Mouse (Mus musculus): Measurements from ENCODE around the gene Art5. TPM values are rescaled to one million over a fixed set of nuclear protein-coding genes. Genes with fewer than 3 reads are reported as not detected.

Art5 gene
- total RNA-seq (2018; cell fraction: chromatin; rRNA removed) = not detected
- not detected for total RNA-seq (2018; cell fraction: cytosol; rRNA removed)
- total RNA-seq (2018; cell fraction: nucleus; rRNA removed) = under 1 TPM in 1 of 26 experiments, not detected in 25; 0.39 TPM
- polyA plus RNA-seq (2018) = not detected in 3 replicates

GRCm38 (mm10) chr7:102109171-102109570 lies at the start of gene Art5:
Gene Art5, minus strand, starts transcription at chr7:102109489.
- H3K4me3 ChIP-seq (ENCODE audit: inconsistent target) = no peak within 1 kb of the TSS
- no peak within 1 kb of the TSS for H3K27ac ChIP-seq
- no peaks in the 10 kb centered on the region for H3K79me2 ChIP-seq (ENCODE audit: inconsistent target)
- 86% methylated on average over 7 of the region's 7 CpGs for WGBS (ENCODE audit: missing documents)
- H3K36me3 ChIP-seq (ENCODE audit: inconsistent target) = no peaks in the 10 kb centered on the region

DNA sequence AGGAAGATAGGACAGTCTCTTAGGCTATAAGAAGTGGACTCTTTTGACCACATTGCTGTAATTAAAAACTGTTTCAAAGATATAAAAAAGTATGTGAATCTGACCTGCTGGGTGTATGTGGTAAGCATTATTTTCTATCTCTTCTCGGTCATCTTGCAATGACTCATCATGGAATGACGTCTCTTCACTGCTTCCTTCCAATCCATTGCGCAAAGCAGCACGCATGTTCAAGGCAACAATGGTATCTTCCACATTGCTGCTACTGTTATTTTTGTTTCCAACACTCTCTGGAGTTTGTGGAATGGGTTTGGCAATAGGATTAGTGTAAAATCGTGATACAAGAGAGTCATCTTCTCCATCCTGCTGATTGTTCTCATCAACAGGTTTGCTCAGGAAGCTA lies 44.4 kb upstream of the Art5 start:
- H3K4me3 ChIP-seq (ENCODE audit: inconsistent target) = no peak overlapping the region
- H3K27ac ChIP-seq = 0 out of 2 replicates have a peak overlapping the region, but pooled peaks have one; percentile 17
- peaks cover 41% of the 10 kb centered on the region; the same call in 1 of the 2 replicates for H3K36me3 ChIP-seq (ENCODE audit: inconsistent target)
- WGBS (ENCODE audit: missing documents) = 44% methylated on average over 5 of the region's 5 CpGs
- H3K79me2 ChIP-seq (ENCODE audit: inconsistent target) = no peaks in the 10 kb centered on the region

DNA sequence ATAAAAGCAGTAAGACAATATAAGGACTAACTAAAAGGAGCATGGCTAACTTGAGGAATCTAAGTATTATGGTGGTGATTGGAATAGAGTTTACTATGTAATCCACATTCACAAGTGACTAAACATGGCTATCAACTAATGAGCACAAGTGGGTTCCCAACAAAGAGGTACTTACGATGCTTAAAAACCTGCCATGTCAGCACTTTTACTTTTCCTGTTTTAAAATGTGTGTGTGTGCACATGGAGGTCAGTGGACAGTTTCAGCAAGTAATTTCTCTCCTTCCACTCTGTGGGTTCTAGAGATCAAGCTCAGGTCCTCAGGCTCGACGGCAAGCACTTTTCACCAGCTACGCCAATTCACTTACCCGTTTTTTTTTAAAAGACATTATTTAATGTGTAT lies 28.6 kb upstream of the Art5 start:
- Histone ChIP-seq H3K36me3 (ENCODE audit: inconsistent target) (peaks cover 66% of the 10 kb centered on the region), H3K27ac (no peak overlapping the region), H3K79me2 (ENCODE audit: inconsistent target) (no peaks in the 10 kb centered on the region), H3K4me3 (ENCODE audit: inconsistent target) (no peak overlapping the region)
- 93% methylated on average over 3 of the region's 5 CpGs for WGBS (ENCODE audit: missing documents)

GRCm38 (mm10) chr7:102137464-102137863 lies 28.2 kb upstream of the Art5 start:
- Histone ChIP-seq H3K79me2 (ENCODE audit: inconsistent target) (no peaks in the 10 kb centered on the region), H3K36me3 (ENCODE audit: inconsistent target) (peaks cover 70% of the 10 kb centered on the region), H3K4me3 (ENCODE audit: inconsistent target) (no peak overlapping the region), H3K27ac (no peak overlapping the region)
- whole genome bisulfite sequencing (ENCODE audit: missing documents) = 87% methylated on average over 1 of the region's 1 CpGs

- WGBS (ENCODE audit: missing documents) = 75% methylated on average over 4 of the region's 4 CpGs
- H3K79me2 ChIP-seq (ENCODE audit: inconsistent target) = no peaks in the 10 kb centered on the region
- H3K36me3 ChIP-seq (ENCODE audit: inconsistent target) = peaks cover 79% of the 10 kb centered on the region
- no peak overlapping the region for H3K27ac ChIP-seq
- H3K4me3 ChIP-seq (ENCODE audit: inconsistent target) = no peak overlapping the region
Observed at GRCm38 (mm10) chr7:102132395-102132794, 23.1 kb upstream of the Art5 start.

GRCm38 (mm10) chr7:102120326-102120725 lies 11.0 kb upstream of the Art5 start:
- 97% methylated on average over 10 of the region's 10 CpGs for WGBS (ENCODE audit: missing documents)
- H3K4me3 ChIP-seq (ENCODE audit: inconsistent target) = no peak overlapping the region
- no peak overlapping the region for H3K27ac ChIP-seq
- H3K79me2 ChIP-seq (ENCODE audit: inconsistent target) = no peaks in the 10 kb centered on the region
- H3K36me3 ChIP-seq (ENCODE audit: inconsistent target) = peaks cover 58% of the 10 kb centered on the region

DNA sequence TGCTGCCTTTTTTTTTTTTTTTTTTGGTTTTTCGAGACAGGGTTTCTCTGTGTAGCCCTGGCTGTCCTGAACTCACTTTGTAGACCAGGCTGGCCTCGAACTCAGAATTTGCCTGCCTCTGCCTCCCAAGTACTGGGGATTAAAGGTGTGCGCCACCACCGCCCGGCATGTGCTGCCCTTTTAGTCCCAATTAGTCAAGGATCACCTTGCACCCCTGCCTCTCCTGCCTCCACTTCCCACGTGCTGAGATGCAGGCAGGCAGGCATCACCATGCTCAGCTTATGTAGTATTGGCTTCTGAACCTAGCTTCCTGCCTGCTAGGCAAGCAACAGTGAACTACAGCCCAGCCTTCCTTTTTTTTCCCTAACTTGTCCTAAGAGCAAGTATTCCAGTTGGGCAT lies 8.1 kb upstream of the Art5 start:
- H3K79me2 ChIP-seq (ENCODE audit: inconsistent target) = no peaks in the 10 kb centered on the region
- WGBS (ENCODE audit: missing documents) = 85% methylated on average over 6 of the region's 6 CpGs
- H3K27ac ChIP-seq = no peak overlapping the region
- H3K4me3 ChIP-seq (ENCODE audit: inconsistent target) = no peak overlapping the region
- H3K36me3 ChIP-seq (ENCODE audit: inconsistent target) = peaks cover 29% of the 10 kb centered on the region

- 76% methylated on average over 7 of the region's 7 CpGs for WGBS (ENCODE audit: missing documents)
- no peaks in the 10 kb centered on the region for H3K79me2 ChIP-seq (ENCODE audit: inconsistent target)
- peaks cover 23% of the 10 kb centered on the region for H3K36me3 ChIP-seq (ENCODE audit: inconsistent target)
- H3K27ac ChIP-seq = no peak within 1 kb of the TSS
- no peak within 1 kb of the TSS for H3K4me3 ChIP-seq (ENCODE audit: inconsistent target)
Observed at GRCm38 (mm10) chr7:102116579-102117331, 7.5 kb upstream of the Art5 start, which contains the start of gene Chrna10. Gene Chrna10, minus strand, starts transcription at chr7:102116828.

- WGBS (ENCODE audit: missing documents) = 93% methylated on average over 44 of the region's 45 CpGs
- no peak overlapping the region for H3K4me3 ChIP-seq (ENCODE audit: inconsistent target)
- H3K36me3 ChIP-seq (ENCODE audit: inconsistent target) = no peaks in the 10 kb centered on the region
- no peak overlapping the region for H3K27ac ChIP-seq
- no peaks in the 10 kb centered on the region for H3K79me2 ChIP-seq (ENCODE audit: inconsistent target)
Observed at GRCm38 (mm10) chr7:102113151-102113729, 4.0 kb upstream of the Art5 start.

- Histone ChIP-seq H3K79me2 (ENCODE audit: inconsistent target) (no peaks in the 10 kb centered on the region), H3K4me3 (ENCODE audit: inconsistent target) (no peak overlapping the region), H3K27ac (no peak overlapping the region), H3K36me3 (ENCODE audit: inconsistent target) (no peaks in the 10 kb centered on the region)
- WGBS (ENCODE audit: missing documents) = 88% methylated on average over 4 of the region's 4 CpGs
Observed at GRCm38 (mm10) chr7:102109746-102110145, 457 bp upstream of the Art5 start.

DNA sequence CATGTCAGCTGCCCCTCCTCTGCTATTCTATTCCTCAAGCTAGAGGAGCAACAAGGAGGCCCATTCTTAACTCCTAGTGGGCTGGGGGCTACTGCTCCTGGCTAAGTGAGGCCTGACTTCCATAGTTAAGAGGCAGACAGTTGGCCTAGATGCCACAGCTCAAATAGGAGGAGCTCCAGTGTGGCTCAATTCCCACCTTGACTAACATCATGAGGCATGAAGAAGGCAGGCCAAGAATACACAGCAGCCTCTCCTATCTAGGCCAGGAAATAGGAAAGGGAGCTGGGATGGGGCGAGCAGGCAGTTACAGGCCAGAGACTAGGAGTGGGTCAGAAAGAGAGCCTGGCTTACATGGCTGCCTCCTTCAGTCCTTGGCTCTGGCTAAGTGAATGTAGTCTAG lies 1.1 kb downstream of the Art5 start:
- 100% methylated on average over 1 of the region's 1 CpGs for WGBS (ENCODE audit: missing documents)
- H3K36me3 ChIP-seq (ENCODE audit: inconsistent target) = no peaks in the 10 kb centered on the region
- H3K79me2 ChIP-seq (ENCODE audit: inconsistent target) = no peaks in the 10 kb centered on the region
- H3K27ac ChIP-seq = no peak overlapping the region
- H3K4me3 ChIP-seq (ENCODE audit: inconsistent target) = no peak overlapping the region

GRCm38 (mm10) chr7:102106700-102107141 lies 2.6 kb downstream of the Art5 start:
- WGBS (ENCODE audit: missing documents) = 43% methylated on average over 20 of the region's 23 CpGs
- Histone ChIP-seq H3K4me3 (ENCODE audit: inconsistent target) (no peak overlapping the region), H3K27ac (no peak overlapping the region), H3K36me3 (ENCODE audit: inconsistent target) (no peaks in the 10 kb centered on the region), H3K79me2 (ENCODE audit: inconsistent target) (no peaks in the 10 kb centered on the region)

- WGBS (ENCODE audit: missing documents) = 80% methylated on average over 5 of the region's 5 CpGs
- no peak overlapping the region for H3K27ac ChIP-seq
- H3K4me3 ChIP-seq (ENCODE audit: inconsistent target) = no peak overlapping the region
- H3K79me2 ChIP-seq (ENCODE audit: inconsistent target) = no peaks in the 10 kb centered on the region
- no peaks in the 10 kb centered on the region for H3K36me3 ChIP-seq (ENCODE audit: inconsistent target)
Observed at GRCm38 (mm10) chr7:102104126-102104525, 5.2 kb downstream of the Art5 start.

DNA sequence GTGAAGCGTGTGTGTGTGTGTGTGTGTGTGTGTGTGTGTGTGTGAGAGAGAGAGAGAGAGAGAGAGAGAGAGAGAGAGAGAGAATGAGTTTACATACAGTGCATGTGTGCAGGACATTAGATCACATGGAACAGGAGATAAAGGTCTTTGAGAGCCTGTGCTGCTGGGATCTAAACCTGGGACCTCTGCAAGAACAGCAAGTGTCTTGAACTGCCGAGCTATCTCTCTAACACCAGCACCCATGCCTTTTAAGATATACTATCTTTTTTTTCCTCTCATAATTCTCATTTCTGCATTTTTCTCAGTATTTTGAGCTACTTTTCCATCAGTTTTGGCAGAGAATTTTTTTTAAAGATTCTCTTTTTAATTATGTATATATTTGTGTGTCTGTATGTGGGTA lies 5.7 kb downstream of the Art5 start:
- Histone ChIP-seq H3K79me2 (ENCODE audit: inconsistent target) (no peaks in the 10 kb centered on the region), H3K4me3 (ENCODE audit: inconsistent target) (no peak overlapping the region), H3K36me3 (ENCODE audit: inconsistent target) (no peaks in the 10 kb centered on the region), H3K27ac (no peak overlapping the region)
- WGBS (ENCODE audit: missing documents) = 81% methylated on average over 2 of the region's 2 CpGs

DNA sequence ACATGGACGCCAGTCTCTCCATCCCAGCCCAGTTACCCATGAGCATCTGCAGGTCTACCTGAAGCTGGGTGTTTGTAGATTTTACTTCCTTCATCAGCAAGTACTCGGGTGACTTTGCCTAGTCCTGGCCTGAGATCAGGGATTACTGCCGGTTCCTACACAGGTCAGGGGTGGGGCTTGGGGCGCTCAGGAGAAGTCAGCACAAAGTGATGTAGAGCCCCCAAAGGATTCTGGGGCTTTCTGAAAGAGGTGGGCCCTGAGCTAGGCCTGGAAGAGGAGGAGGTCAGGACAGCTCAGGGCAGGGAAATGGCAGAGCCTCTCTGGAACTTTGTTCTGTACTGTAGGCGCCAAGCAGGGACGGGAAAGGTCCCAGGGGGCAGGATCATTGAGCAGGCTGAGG lies 6.6 kb downstream of the Art5 start:
- 80% methylated on average over 6 of the region's 6 CpGs for WGBS (ENCODE audit: missing documents)
- Histone ChIP-seq H3K36me3 (ENCODE audit: inconsistent target) (no peaks in the 10 kb centered on the region), H3K27ac (no peak overlapping the region), H3K4me3 (ENCODE audit: inconsistent target) (no peak overlapping the region), H3K79me2 (ENCODE audit: inconsistent target) (no peaks in the 10 kb centered on the region)
